Mouse (Mus musculus): ENCODE measurements around the gene Cd300ld4. TPM values are rescaled to one million over a fixed set of nuclear protein-coding genes. Genes with fewer than 3 reads are reported as not detected.

The Cd300ld4 gene
- total RNA-seq (2023) = not detected

DNA sequence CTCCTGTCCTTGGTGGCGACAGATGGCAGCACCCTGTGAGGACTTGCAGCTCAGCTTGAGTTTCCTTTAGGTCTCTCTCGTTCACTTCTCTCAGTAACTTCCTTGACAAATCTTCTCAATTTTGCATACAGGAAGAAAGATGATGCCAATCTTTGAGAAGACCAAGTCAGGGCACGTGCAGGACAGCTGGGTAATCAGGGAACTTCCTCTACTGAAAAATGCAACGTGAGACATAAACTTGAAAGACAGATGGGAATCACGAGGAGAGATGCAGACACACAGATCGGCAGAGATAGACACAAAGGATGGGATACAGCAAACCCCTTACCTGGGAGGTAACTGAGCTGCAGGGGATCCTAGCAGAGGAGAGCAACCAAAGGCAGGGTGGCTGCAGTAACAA, at the start of gene Cd300ld4:
Gene Cd300ld4, minus strand, starts transcription at position 101 of the 400 bp plus-strand sequence.

DNA sequence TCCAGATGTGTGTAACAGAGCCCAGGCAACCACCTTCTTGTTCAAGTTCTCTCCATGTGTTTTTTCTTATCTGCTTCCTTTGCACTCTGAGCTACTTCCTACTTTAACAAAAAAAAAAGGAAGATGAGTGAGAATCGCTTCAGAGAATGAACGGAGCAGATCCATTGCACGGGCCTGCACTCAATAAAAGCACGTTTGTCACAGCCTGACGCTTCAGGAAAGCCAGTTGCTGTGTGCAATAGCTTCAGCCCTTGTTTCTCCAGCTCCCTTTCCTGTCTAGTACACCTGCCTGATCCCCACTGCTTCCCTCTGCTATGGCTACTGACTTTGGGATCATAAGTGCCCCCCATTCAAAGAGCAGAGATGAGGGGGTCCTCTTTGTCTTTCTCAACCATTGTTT, 35.3 kb upstream of the Cd300ld4 start, which contains the start of gene Cd300e:
Gene Cd300e, minus strand, starts transcription at position 101 of the 400 bp plus-strand sequence.

DNA sequence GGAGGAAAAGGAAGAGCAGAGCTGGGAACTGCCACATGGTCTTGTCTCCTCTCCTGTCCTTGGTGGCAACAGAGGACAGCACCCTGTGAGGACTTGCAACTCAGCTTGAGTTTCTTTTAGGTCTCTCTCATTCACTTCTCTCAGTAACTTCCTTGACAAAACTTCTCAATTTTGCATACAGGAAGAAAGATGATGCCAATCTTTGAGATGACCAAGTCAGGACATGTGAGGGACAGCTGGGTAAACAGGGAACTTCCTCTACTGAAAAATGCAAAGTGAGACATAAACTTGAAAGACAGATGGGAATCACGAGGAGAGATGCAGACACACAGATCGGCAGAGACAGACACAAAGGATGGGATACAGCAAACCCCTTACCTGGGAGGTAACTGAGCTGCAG, 21.4 kb upstream of the Cd300ld4 start, which contains the start of gene Cd300ld3:
Gene Cd300ld3, minus strand, starts transcription at position 151 of the 400 bp plus-strand sequence.

DNA sequence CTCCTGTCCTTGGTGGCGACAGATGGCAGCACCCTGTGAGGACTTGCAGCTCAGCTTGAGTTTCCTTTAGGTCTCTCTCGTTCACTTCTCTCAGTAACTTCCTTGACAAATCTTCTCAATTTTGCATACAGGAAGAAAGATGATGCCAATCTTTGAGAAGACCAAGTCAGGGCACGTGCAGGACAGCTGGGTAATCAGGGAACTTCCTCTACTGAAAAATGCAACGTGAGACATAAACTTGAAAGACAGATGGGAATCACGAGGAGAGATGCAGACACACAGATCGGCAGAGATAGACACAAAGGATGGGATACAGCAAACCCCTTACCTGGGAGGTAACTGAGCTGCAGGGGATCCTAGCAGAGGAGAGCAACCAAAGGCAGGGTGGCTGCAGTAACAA, 10.9 kb upstream of the Cd300ld4 start, which contains the start of gene Cd300ld5:
Gene Cd300ld5, minus strand, starts transcription at position 101 of the 400 bp plus-strand sequence.

GRCm38 (mm10) chr11:115016093-115016492, 10.7 kb downstream of the Cd300ld4 start, which contains the start of gene Cd300ld2:
TSS of gene Cd300ld2 (minus strand) at chr11:115016193.

DNA sequence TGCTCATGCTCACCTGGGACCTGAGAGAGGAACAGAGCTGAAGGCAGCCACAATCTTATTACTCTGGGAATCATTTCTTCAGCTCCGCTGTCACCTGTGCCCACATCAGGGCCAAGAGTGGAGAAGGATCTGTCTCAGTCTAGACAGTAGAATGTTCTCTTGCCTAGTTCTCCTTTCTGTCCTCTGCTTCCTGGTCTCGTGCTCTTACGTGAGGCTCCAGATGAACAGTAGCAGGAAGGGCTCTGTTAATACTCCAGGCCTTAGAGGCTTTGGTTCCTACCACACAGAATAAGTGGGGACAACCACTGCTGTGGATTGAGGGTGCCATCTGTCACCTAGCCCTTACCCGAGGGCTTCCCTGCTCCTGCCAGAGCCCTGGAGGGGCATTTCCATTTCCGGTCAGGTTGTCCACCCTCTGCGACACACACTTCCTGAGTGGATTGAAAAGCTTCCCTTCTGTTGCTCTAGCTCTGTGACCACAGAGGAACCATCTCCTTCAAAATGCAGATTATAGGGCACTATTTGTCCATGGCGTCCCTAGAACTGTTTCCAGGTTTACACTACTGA, 25.3 kb downstream of the Cd300ld4 start, which contains the start of gene Cd300c2:
Gene Cd300c2, minus strand, starts transcription at position 407 of the 567 bp plus-strand sequence.

GRCm38 (mm10) chr11:114989793-114990192, 37.0 kb downstream of the Cd300ld4 start, which contains the start of gene Cd300ld:
TSS of gene Cd300ld (minus strand) at chr11:114989922.

Other genes starting within 250 kb of the Cd300ld4 start
- gene Btbd17, start 231.1 kb downstream of the Cd300ld4 start, total RNA-seq (2023) = not detected
- not detected for gene Gpr142, start 228.1 kb downstream of the Cd300ld4 start, total RNA-seq (2023)
- 0.79 TPM for gene Gprc5c, start 175.9 kb downstream of the Cd300ld4 start, total RNA-seq (2023)
- 2.3 TPM for gene Cd300a, start 137.0 kb downstream of the Cd300ld4 start, total RNA-seq (2023)
- 0.82 TPM for gene Cd300lb, start 92.6 kb downstream of the Cd300ld4 start, total RNA-seq (2023)
- gene Cd300c, start 57.9 kb downstream of the Cd300ld4 start, total RNA-seq (2023) = not detected
- gene Cd300ld, start 37.1 kb downstream of the Cd300ld4 start, total RNA-seq (2023) = 1.3 TPM
- gene Cd300c2, start 25.1 kb downstream of the Cd300ld4 start, total RNA-seq (2023) = 3.4 TPM
- gene Cd300ld2, start 10.8 kb downstream of the Cd300ld4 start, total RNA-seq (2023) = not detected
- 2.2 TPM for gene Cd300ld5, start 10.8 kb upstream of the Cd300ld4 start, total RNA-seq (2023)
- gene Cd300ld3, start 21.4 kb upstream of the Cd300ld4 start, total RNA-seq (2023) = 2.2 TPM
- gene Cd300e, start 35.2 kb upstream of the Cd300ld4 start, total RNA-seq (2023) = 1.6 TPM
- 26.8 TPM for gene Rab37, start 64.4 kb upstream of the Cd300ld4 start, total RNA-seq (2023)
- 2.2 TPM for gene Cd300lf, start 107.0 kb upstream of the Cd300ld4 start, total RNA-seq (2023)
- 151 TPM for gene Slc9a3r1, start 136.3 kb upstream of the Cd300ld4 start, total RNA-seq (2023)
- 11.2 TPM for gene Tmem104, start 160.5 kb upstream of the Cd300ld4 start, total RNA-seq (2023)
- gene Nat9, start 160.8 kb upstream of the Cd300ld4 start, total RNA-seq (2023) = 11.8 TPM
- not detected for gene Grin2c, start 240.2 kb upstream of the Cd300ld4 start, total RNA-seq (2023)